ENCODE assay signal across 26 mouse cellular contexts in genomic region chrX:136755464-136755863, GRCm38 (mm10). TPM values are rescaled to one million over a fixed set of nuclear protein-coding genes. Genes with fewer than 3 reads are reported as not detected.
DNase-seq lines count a peak whose midpoint lies in the region; ATAC-seq and TF ChIP-seq lines count a peak whose summit lies in the region.
"Had no signal": no experiment of that assay in that cellular context is flagged by ENCODE, and none has a peak within 500 bp of the region (broad histone marks: within the 10 kb centered on the region; RNA-seq: fewer than 3 reads in every experiment).

No protein-coding gene starts in this region.

- H3K9me3 ChIP-seq in hindbrain, embryonic 14.5 days (ENCODE audit: control insufficient read depth, low read length): no peaks in the 10 kb centered on the region
- H3K9me3 ChIP-seq: embryonic facial prominence, embryonic 15.5 days; forebrain, embryonic 15.5 days; heart, embryonic 15.5 days; hindbrain, embryonic 15.5 days had no signal

- no peak for ATAC-seq in hindbrain, embryonic 14.5 days (ENCODE audit: low FRiP score)
- ATAC-seq: activated CD4-positive, CD25-positive, alpha-beta regulatory T cell, adult 4 months; forebrain, embryonic 15.5 days; Patski had no signal

- peak overlapping the region; percentile 71 for H3K27ac ChIP-seq in layer of hippocampus, adult 2 months
- no peak overlapping the region for H3K27ac ChIP-seq in hindbrain, embryonic 14.5 days
- H3K27ac ChIP-seq: embryonic facial prominence, embryonic 15.5 days; forebrain, embryonic 15.5 days; heart, adult 2 months; heart, embryonic 15.5 days; hindbrain, embryonic 15.5 days had no signal

- H3K4me1 ChIP-seq in hindbrain, embryonic 14.5 days (replicated peaks; ENCODE audit: control insufficient read depth, insufficient read depth, low read length): no peaks in the 10 kb centered on the region
- H3K4me1 ChIP-seq: embryonic facial prominence, embryonic 15.5 days; forebrain, embryonic 15.5 days; heart, embryonic 15.5 days; hindbrain, embryonic 15.5 days had no signal

- TF ChIP-seq CTCF in layer of hippocampus, adult 2 months (conservative IDR thresholded peaks at IDR 0.05): no peak

- 85% methylated on average over 3 of the region's 3 CpGs for WGBS in hindbrain, embryonic 14.5 days

- H3K4me3 ChIP-seq in layer of hippocampus, adult 2 months: no peak overlapping the region
- H3K4me3 ChIP-seq in hindbrain, embryonic 14.5 days (replicated peaks; ENCODE audit: low read length): no peak overlapping the region
- H3K4me3 ChIP-seq: embryonic facial prominence, embryonic 15.5 days; erythroblast, embryonic 14.5 days; forebrain, embryonic 15.5 days; heart, adult 2 months; heart, embryonic 15.5 days; hindbrain, embryonic 15.5 days had no signal

- H3K36me3 ChIP-seq in hindbrain, embryonic 14.5 days (replicated peaks; ENCODE audit: control insufficient read depth, insufficient read depth): no peaks in the 10 kb centered on the region
- H3K36me3 ChIP-seq: embryonic facial prominence, embryonic 15.5 days; heart, embryonic 15.5 days had no signal

- H3K4me2 ChIP-seq in hindbrain, embryonic 14.5 days (replicated peaks): no peak overlapping the region
- H3K4me2 ChIP-seq: embryonic facial prominence, embryonic 15.5 days; forebrain, embryonic 15.5 days; heart, embryonic 11.5 days; heart, embryonic 15.5 days; hindbrain, embryonic 15.5 days had no signal

- H3K27me3 ChIP-seq in hindbrain, embryonic 14.5 days (ENCODE audit: control insufficient read depth, insufficient read depth, low read length): no peaks in the 10 kb centered on the region
- H3K27me3 ChIP-seq: CH12.LX; embryonic facial prominence, embryonic 15.5 days; forebrain, embryonic 15.5 days; heart, embryonic 15.5 days; hindbrain, embryonic 15.5 days had no signal

- no peak overlapping the region for H3K9ac ChIP-seq in hindbrain, embryonic 14.5 days
- H3K9ac ChIP-seq: embryonic facial prominence, embryonic 15.5 days; forebrain, embryonic 15.5 days; heart, embryonic 15.5 days; hindbrain, embryonic 15.5 days had no signal

- peak; percentile 44 to 55 for DNase-seq in layer of hippocampus, adult 2 months (ENCODE audit: low spot score in 2 of 2)
- DNase-seq in layer of hippocampus, adult 9-10 months (ENCODE audit: low spot score): no peak
- peak; percentile 14 for DNase-seq in lung, postnatal 25 days (ENCODE audit: low spot score)
- no peak for DNase-seq in lung, postnatal 14 days
- peak; percentile 66 for DNase-seq in adipocyte (ENCODE audit: low spot score)
- peak; percentile 31 for DNase-seq in fat pad, adult 2 months (ENCODE audit: extremely low read depth, low read depth, low spot score)
- DNase-seq in hindbrain, embryonic 14.5 days (ENCODE audit: low spot score): no peak
- DNase-seq: adrenal gland, adult 2 months; adrenal gland, postnatal 25 days; embryo, embryonic 11 days; gastrocnemius, postnatal 14 days; heart, adult 2 months; heart, postnatal 14 days had no signal

RNA-seq across cellular contexts. Expression of gene Morf4l2, which starts 12.0 kb away (rescaled TPM):
- total RNA-seq in layer of hippocampus, adult 2 months (2021): 100 to 1,000 TPM; 384 to 391 TPM
- 545 and 593 TPM in 2 replicates for polyA plus RNA-seq in hindbrain, embryonic 14.5 days (2014; fragmentation: Nextera tagmentation; extraction: Ambion mirVana)

RNA-seq across cellular contexts. Expression of gene Glra4, which starts 24.5 kb away (rescaled TPM):
- total RNA-seq in layer of hippocampus, adult 2 months (2021): under 1 TPM in 1 of 2 experiments, not detected in 1; 0.20 TPM
- polyA plus RNA-seq in hindbrain, embryonic 14.5 days (2014; fragmentation: Nextera tagmentation; extraction: Ambion mirVana): 0.11 TPM in 1 of 2 replicates, not detected in the other
- total RNA-seq: adrenal gland, postnatal 25 days; CH12.LX; gastrocnemius, adult 18-20 months; gastrocnemius, postnatal 14 days; heart, adult 2 months; heart, postnatal 14 days; hematopoietic stem cell, adult 5-6 weeks had no signal
- polyA plus RNA-seq: activated CD4-positive, CD25-positive, alpha-beta regulatory T cell, adult 4 months; adrenal gland, adult 2 months; erythroblast, embryonic 14.5 days; forebrain, embryonic 11.5 days; forebrain, embryonic 15.5 days; gonadal fat pad, adult 2 months; heart, adult 2 months; heart, embryonic 15.5 days had no signal

RNA-seq across cellular contexts. Expression of gene Tceal1, which starts 47.7 kb away (rescaled TPM):
- total RNA-seq in layer of hippocampus, adult 2 months (2021): 10 to 100 TPM; 12.9 to 15.3 TPM
- 24.6 and 24.9 TPM in 2 replicates for polyA plus RNA-seq in hindbrain, embryonic 14.5 days (2014; fragmentation: Nextera tagmentation; extraction: Ambion mirVana)
- polyA plus RNA-seq: activated CD4-positive, CD25-positive, alpha-beta regulatory T cell, adult 4 months; erythroblast, embryonic 14.5 days; Patski had no signal

Comparison
In these comparisons a context has a peak if more than half of its experiments do, and no peak if none do; other contexts are left out.
1. DNase-seq: peak in layer of hippocampus, adult 2 months (2 of 2), lung, postnatal 25 days (single experiment), adipocyte (single experiment) and fat pad, adult 2 months (single experiment); none in layer of hippocampus, adult 9-10 months (single experiment), lung, postnatal 14 days (single experiment) and hindbrain, embryonic 14.5 days (single experiment).